Mouse (Mus musculus) ZHBTc4 (cell line): ENCODE data around the gene Cntnap5c.

Experiments used
- DNase-seq: peaks from one replicate; pipeline ENCODE4 v3.0.0-alpha.2; 2011; ENCODE audit warnings: low read depth, low spot score

Cntnap5c gene

DNA sequence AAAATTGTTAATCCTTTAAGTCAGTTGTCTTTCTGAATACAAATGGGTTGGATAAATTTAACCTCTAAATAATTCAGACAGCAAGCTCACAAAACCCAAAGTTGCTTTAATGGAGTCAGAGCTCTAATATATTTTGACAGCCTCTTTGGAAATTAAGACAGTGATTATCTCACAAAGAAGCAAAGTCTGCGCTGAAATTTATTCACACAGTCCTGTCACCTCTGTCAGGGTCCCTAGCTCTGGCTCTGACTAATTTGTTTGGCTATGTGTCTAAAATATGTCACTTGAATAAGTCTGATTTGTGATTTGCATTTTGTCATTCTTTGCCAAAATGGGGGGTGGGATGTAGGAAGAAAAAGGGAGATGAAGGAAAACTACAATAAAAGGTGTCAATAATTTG, 234.0 kb downstream of the Cntnap5c start:
- DNase-seq, result no peak

- DNase-seq, result no peak
These were observed 235.1 kb downstream of the Cntnap5c start for GRCm38 (mm10) chr17:58004491-58004890.

GRCm38 (mm10) chr17:58041178-58041577, 271.8 kb downstream of the Cntnap5c start:
- DNase-seq, result no peak

- DNase-seq, result no peak
These were observed 275.8 kb downstream of the Cntnap5c start for GRCm38 (mm10) chr17:58045149-58045548.

DNA sequence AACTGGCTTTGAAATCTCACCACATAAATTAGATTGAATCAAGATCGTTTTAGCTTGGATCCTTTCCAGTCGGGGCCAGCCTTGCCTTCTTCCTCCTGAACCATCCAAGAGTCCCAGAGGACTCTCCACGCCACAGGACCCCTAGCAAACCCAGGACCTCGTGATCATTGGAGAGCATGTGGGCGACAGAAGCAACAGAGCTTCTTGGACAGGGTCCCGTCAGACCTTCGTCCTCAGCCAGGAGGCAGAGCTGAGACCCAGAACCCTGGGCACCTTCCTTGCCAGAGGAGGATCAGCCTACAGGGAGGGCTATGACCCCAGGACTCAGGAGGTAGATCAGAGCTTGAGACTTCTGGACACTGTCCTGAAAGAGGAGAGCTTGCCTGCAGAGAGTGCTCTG, 300.5 kb downstream of the Cntnap5c start:
- no peak for DNase-seq

DNA sequence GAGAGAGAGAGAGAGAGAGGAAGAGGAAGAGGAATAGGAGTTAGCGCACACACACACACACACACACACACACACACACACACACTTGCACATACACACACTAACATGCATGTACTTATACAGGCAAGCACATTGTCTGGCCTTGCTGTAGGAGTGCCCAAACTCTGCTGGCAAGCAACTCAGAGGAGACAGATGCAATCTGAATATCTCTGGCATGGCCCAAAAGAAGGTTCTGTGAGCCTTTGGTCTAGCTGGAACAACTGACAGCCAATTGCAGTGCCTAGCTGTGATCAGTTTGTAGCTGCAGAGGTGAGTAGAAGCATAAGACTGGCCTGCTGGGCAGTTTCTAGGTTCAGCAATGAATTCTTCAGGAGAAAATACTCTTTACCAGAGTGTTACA, 313.3 kb downstream of the Cntnap5c start:
- DNase-seq, result no peak

- no peak for DNase-seq
These were observed 335.1 kb downstream of the Cntnap5c start for GRCm38 (mm10) chr17:58104505-58104904.

DNA sequence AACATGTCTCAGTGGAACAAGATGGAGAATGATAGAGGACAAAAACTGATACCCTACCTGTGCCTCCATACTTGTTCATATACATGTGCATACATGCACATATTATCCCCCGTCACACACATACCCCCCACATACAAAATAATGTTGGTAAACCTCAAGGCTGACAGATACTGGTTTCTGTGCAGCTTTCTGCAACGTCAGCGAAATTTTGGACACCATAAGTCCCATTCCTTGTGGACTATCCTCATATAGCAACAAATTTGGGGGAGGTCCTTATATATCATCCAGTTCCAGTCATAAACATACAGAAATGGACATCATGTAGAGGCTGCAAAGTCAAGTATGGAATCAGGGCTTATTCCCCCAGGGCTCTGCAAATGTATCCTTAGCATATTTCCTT, 338.5 kb downstream of the Cntnap5c start:
- DNase-seq, result no peak

- no peak for DNase-seq
These were observed 339.0 kb downstream of the Cntnap5c start for GRCm38 (mm10) chr17:58108335-58108734.

DNA sequence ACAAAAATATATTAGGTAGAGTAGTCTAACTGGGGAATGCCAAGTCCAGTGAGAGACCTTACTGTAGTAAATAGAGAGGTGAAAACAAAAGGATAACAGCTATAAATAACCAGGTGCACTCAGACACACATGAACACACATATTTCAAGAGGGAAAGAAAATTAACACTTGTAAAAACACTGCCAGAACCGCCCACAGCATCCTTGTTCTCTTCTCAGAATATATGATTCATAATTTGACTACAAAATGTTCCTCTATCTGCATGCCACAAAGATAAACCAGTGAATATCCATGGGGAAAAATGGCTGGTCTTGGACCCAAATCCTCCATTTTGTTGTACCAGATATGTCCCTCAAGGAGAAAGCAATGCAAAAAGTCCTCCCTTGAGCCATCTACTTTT, 417.8 kb downstream of the Cntnap5c start:
- no peak for DNase-seq

GRCm38 (mm10) chr17:58201148-58201547, 431.8 kb downstream of the Cntnap5c start:
- no peak for DNase-seq

DNA sequence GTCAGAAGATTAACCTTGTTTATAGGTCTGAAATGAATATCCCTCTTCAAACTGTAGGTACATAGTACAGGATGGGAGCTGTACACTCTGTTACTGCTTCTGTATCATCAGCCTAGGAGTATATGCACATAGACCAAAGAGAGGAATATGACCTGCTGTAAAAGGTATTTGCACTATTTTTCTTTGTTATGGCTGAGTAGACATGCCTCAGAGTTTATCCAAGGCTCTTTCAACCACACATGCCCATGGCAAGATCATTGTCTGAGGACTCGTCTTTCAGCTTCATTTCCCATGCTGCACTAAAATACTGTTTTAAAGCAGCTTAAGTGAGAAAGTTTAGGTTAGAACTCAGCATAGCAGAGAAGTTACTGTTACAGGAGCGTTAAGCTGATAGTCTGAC, 498.7 kb downstream of the Cntnap5c start:
- DNase-seq, result no peak

GRCm38 (mm10) chr17:58351310-58351709, 581.9 kb downstream of the Cntnap5c start:
- no peak for DNase-seq

DNA sequence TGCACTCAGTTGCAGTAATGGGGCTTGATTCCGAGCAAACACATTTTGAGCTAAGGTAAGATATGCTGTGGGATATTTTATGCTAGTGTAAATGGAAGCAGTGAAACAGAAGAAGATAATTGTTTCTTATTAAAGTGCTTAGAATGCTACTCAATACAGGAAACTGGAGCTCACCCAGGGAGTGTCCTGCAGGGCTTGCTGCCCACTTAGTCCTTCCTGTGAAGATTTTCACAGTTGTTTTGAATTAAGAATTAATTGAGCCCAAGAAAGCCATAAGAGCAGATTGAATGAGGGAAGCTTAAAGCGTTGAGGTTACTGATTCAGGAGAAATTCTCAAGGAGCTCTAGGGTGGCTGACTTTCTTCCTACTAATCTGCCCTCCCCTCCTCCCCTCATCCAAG, 586.9 kb downstream of the Cntnap5c start:
- no peak for DNase-seq

GRCm38 (mm10) chr17:58363582-58364267, 594.4 kb downstream of the Cntnap5c start:
- DNase-seq, result no peak

GRCm38 (mm10) chr17:58370089-58370488, 600.7 kb downstream of the Cntnap5c start:
- DNase-seq, result no peak

- DNase-seq, result no peak
These were observed 638.4 kb downstream of the Cntnap5c start for GRCm38 (mm10) chr17:58407769-58408168.

DNA sequence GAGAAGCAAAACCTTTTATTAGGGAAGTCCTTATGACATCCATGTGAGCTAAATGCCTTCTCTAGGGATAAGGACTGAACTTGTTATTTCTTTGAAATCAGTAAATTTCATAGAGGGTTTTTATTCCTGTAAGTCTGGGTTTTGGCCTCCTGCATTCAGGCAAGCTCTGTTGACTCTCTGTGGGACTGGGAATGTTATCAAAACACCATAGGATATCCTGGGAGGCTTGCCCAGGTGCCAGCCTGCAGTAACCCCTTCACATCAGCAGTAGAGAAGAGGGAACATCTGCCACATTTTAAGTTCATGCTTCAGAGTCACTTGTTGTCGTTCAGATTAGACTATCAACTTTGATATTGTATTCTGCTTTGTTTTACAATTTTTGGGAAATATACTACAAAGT, 639.4 kb downstream of the Cntnap5c start:
- DNase-seq, result no peak

GRCm38 (mm10) chr17:58437443-58437842, 668.1 kb downstream of the Cntnap5c start:
- DNase-seq, result no peak
